Mouse (Mus musculus) midbrain, postnatal 0 days (tissue): ENCODE measurements around the gene Tmem235. TPM values are rescaled to one million over a fixed set of nuclear protein-coding genes. Genes with fewer than 3 reads are reported as not detected.

Source experiments
- ATAC-seq: fragments of 200-750 bp; cut with Nextera tagmentation; 2 replicates; pipeline ENCODE4 v1.8.0; 2017; ENCODE audit warnings: moderate number of reproducible peaks, mild to moderate bottlenecking, moderate TSS enrichment, moderate library complexity; ENCODE audit not compliant: low FRiP score
- DNase-seq: peaks from one replicate; pipeline ENCODE4 v3.0.0-alpha.2; 2015; ENCODE audit warnings: low spot score
- H3K27ac ChIP-seq: fragments of 300-500 bp; sonication (generic); 2 replicates; pipeline ENCODE4 v1.5.1; 2014; ENCODE audit warnings: low read depth, mild to moderate bottlenecking, low read length, mixed read lengths
- H3K27me3 ChIP-seq: fragments of 300-500 bp; sonication (generic); 2 replicates; pipeline ENCODE4 v1.6.1; 2014; ENCODE audit warnings: low read length, control low read depth, mixed read lengths; ENCODE audit not compliant: insufficient read depth
- H3K36me3 ChIP-seq: fragments of 300-500 bp; sonication (generic); 2 replicates; pipeline ENCODE4 v1.6.1; 2014; ENCODE audit warnings: low read length, control low read depth, mixed read lengths; ENCODE audit not compliant: insufficient read depth
- H3K4me1 ChIP-seq: fragments of 300-500 bp; sonication (generic); 2 replicates; pipeline ENCODE4 v1.6.1; 2014; ENCODE audit warnings: mild to moderate bottlenecking, control low read depth, antibody characterized with exemption, low read length, mixed read lengths; ENCODE audit not compliant: insufficient read depth
- H3K4me2 ChIP-seq: fragments of 300-500 bp; sonication (generic); 2 replicates; pipeline ENCODE4 v1.6.1; 2014; ENCODE audit warnings: low read depth, mild to moderate bottlenecking, low read length, mixed read lengths; ENCODE audit not compliant: poor library complexity, severe bottlenecking
- H3K4me3 ChIP-seq: fragments of 300-500 bp; sonication (generic); 2 replicates; pipeline ENCODE4 v1.5.1; 2014; ENCODE audit warnings: low read depth, mild to moderate bottlenecking, low read length, moderate library complexity
- H3K9ac ChIP-seq: fragments of 300-500 bp; sonication (generic); replicated peaks from 2 replicates; pipeline ENCODE4 v1.6.1; 2014; ENCODE audit warnings: mild to moderate bottlenecking, low read length, moderate library complexity, mixed read lengths; ENCODE audit not compliant: poor library complexity, severe bottlenecking
- H3K9me3 ChIP-seq: fragments of 300-500 bp; sonication (generic); 2 replicates; pipeline ENCODE4 v1.6.1; 2016; ENCODE audit warnings: low read length, control low read depth
- CTCF ChIP-seq: IDR thresholded peaks from 2 replicates; pipeline ENCODE4 v1.5.1; 2016; ENCODE audit warnings: antibody characterized with exemption, mild to moderate bottlenecking
- WGBS: fragments of 180-500 bp; shearing (Covaris S2); extraction: QIAGEN DNeasy Blood & Tissue Kit; methylation state at CpG from one replicate; pipeline ENCODE4 v1.1.7; 2014; 5-methylcytosine and 5-hydroxymethylcytosine counted together
- polyA plus RNA-seq: library from polyadenylated mRNA; unstranded; fragments of >200 nt; fragmentation: Nextera tagmentation; extraction: Ambion mirVana; gene quantifications from 2 replicates; pipeline ENCODE4 v1.2.1, GENCODE M21; 2015
- total RNA-seq: library from RNA; depleted of rRNA; stranded (reverse); fragments of >200 nt; gene quantifications from 2 replicates; pipeline ENCODE4 v1.2.3, GENCODE M21; 2014

Tmem235 gene
- total and polyA plus RNA-seq, 2 experiments from 2014 or later, result 0.16 TPM; not detected in 1

- Histone ChIP-seq H3K9ac (no peak overlapping the region), H3K27me3 (no peaks in the 10 kb centered on the region), H3K4me2 (no peak overlapping the region), H3K4me1 (0 out of 2 replicates have a peak, but pooled peaks cover 1% of the 10 kb centered on the region), H3K9me3 (no peaks in the 10 kb centered on the region), H3K4me3 (no peak overlapping the region), H3K36me3 (no peaks in the 10 kb centered on the region), H3K27ac (no peak overlapping the region)
- DNase-seq, result no peak
- ATAC-seq, result no peak
- no peak for TF ChIP-seq CTCF
- WGBS, result 100% methylated on average over 7 of the region's 7 CpGs
Observed at GRCm38 (mm10) chr11:117820173-117820572, 40.4 kb upstream of the Tmem235 start.

DNA sequence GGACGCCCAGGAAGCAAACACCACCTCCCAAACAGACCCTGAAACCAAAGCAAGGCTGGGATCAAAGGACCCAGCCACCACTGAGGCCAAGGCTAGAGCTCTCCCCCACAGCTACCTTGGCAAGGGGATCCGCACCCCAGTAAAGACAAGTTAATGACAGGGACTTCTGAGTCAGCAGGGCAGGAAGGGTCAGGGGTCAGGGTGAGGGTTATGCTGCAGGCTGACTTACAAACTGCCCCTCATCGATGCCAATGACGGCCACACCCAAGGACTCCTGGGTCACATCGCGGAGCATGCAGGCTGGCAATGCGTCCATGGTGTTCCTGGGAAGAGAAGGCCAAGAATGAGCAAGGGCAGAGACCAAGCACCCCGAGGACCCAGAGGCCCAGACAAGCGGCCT lies 38.7 kb upstream of the Tmem235 start:
- no peaks in the 10 kb centered on the region for H3K9me3 ChIP-seq
- H3K27ac ChIP-seq, result no peak overlapping the region
- ATAC-seq (no peak), DNase-seq (no peak)
- no peaks in the 10 kb centered on the region for H3K36me3 ChIP-seq
- H3K9ac ChIP-seq, result no peak overlapping the region
- no peaks in the 10 kb centered on the region for H3K27me3 ChIP-seq
- no peak overlapping the region for H3K4me2 ChIP-seq
- WGBS, result 90% methylated on average over 9 of the region's 9 CpGs
- no peak overlapping the region for H3K4me3 ChIP-seq
- no peak for TF ChIP-seq CTCF
- 0 out of 2 replicates have a peak, but pooled peaks cover 4% of the 10 kb centered on the region for H3K4me1 ChIP-seq

DNA sequence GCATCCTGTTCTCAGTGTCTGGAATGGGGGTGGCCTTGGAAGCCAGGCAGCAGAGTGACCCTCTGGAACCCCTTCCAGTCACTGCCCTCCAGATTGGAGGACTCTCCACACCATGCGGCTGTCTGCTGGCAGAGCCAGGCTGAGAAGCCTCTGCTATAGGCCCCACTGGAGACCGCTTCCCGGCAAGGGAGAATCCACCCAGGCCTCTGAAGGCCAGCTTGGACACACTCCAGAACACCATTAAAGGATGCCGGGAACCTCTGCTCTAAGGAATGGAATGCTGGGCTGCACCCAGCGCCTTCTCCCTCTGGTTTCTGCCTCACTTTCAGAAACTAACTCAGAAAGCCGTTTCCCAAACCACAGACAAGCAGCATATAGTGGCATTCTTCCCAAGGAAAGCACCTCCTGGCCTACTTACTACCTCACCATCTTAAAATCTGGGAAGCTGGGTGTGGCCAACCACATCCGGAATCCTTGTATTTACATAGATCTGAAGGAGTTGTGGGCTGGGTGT lies 37.8 kb upstream of the Tmem235 start:
- Histone ChIP-seq H3K36me3 (no peaks in the 10 kb centered on the region), H3K27me3 (no peaks in the 10 kb centered on the region), H3K4me3 (no peak overlapping the region), H3K27ac (no peak overlapping the region), H3K4me1 (0 out of 2 replicates have a peak, but pooled peaks cover 4% of the 10 kb centered on the region), H3K9me3 (no peaks in the 10 kb centered on the region), H3K9ac (no peak overlapping the region), H3K4me2 (no peak overlapping the region)
- 88% methylated on average over 7 of the region's 7 CpGs for WGBS
- no peak for ATAC-seq
- DNase-seq, result no peak
- no peak for TF ChIP-seq CTCF

- WGBS, result 97% methylated on average over 6 of the region's 6 CpGs
- H3K9me3 ChIP-seq, result no peaks in the 10 kb centered on the region
- no peak overlapping the region for H3K27ac ChIP-seq
- no peak for DNase-seq
- H3K4me2 ChIP-seq, result no peak overlapping the region
- H3K9ac ChIP-seq, result no peak overlapping the region
- 0 out of 2 replicates have a peak, but pooled peaks cover 4% of the 10 kb centered on the region for H3K4me1 ChIP-seq
- H3K4me3 ChIP-seq, result no peak overlapping the region
- no peak for TF ChIP-seq CTCF
- H3K36me3 ChIP-seq, result no peaks in the 10 kb centered on the region
- no peak for ATAC-seq
- H3K27me3 ChIP-seq, result no peaks in the 10 kb centered on the region
Observed at GRCm38 (mm10) chr11:117823411-117823810, 37.1 kb upstream of the Tmem235 start.

DNA sequence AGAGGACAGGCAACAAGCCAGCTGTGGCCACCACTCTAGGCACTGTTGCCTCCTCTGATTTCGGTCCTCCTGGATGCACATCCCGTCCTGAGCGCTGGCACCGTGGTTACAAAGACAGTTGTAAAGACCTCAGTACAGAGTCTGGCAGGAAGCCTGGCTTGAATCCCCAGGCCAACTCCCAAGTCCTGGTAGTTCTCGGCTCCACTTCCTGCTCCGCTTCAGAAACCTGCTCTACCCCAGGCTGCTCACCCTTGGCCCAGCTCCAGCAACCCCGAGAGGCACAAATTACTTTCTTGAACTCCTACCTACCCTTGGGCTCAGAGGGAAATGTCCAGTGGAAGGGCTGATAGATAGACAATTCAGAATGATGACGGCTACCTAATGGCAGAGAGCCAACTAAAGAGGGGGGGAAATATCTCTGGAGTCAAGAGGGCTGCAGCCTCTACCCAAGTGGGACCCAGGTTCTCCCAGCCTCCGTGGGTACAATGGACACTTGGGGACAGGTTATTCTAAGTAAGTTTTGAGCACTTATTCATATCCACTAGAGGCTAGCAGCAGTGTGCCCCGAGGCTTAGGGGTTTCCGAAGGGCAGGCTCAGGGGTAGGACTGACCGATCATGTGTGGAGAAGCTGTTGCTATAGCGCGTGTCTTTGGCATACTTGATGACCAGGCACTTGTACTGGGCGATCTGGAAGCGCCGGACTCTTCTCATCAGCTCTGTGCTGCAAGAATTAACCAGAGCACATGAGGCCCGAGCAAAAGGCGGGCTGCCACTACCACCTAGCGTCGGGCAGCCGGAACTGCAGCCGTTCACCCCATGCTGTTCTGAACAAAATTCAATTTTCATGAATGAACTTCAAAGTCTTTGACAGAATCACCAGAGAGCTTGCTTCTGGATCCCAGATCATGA lies 36.2 kb upstream of the Tmem235 start:
- Histone ChIP-seq H3K9me3 (no peaks in the 10 kb centered on the region), H3K9ac (no peak overlapping the region), H3K27ac (no peak overlapping the region), H3K4me2 (peak overlapping the region; percentile 13; the same call in 1 of the 2 replicates), H3K4me1 (0 out of 2 replicates have a peak, but pooled peaks cover 4% of the 10 kb centered on the region), H3K27me3 (no peaks in the 10 kb centered on the region), H3K36me3 (no peaks in the 10 kb centered on the region), H3K4me3 (no peak overlapping the region)
- TF ChIP-seq CTCF, result peak; percentile 95
- WGBS, result 20% methylated on average over 23 of the region's 23 CpGs
- peak; percentile 84 for DNase-seq
- ATAC-seq, result peak; percentile 79
